Mouse (Mus musculus) CD4-positive, CD25-positive, alpha-beta regulatory T cell (primary cell): ENCODE measurements around the gene Gm20822. TPM values are rescaled to one million over a fixed set of nuclear protein-coding genes. Genes with fewer than 3 reads are reported as not detected.

Experiments used
- polyA plus RNA-seq: library from polyadenylated mRNA; unstranded; fragments of 100-300 nt; shearing (Covaris generic); gene quantifications from one replicate; pipeline ENCODE4 v1.2.1, GENCODE M21; 2017

Gene Gm20822
- polyA plus RNA-seq, result not detected

GRCm38 (mm10) chrY:15884671-15885070 lies at the start of gene Gm20822:
Gene Gm20822, minus strand, starts transcription at chrY:15884771.

